Mouse (Mus musculus) macrophage (primary cell): ENCODE results near the gene Josd2. TPM values are rescaled to one million over a fixed set of nuclear protein-coding genes. Genes with fewer than 3 reads are reported as not detected.

Experiments
- H3K27ac ChIP-seq: fragments of 350-480 bp; formaldehyde crosslinking; 2 replicates; pipeline ENCODE4 v1.9.0; 2021
- H3K36me3 ChIP-seq: fragments of 350-480 bp; formaldehyde crosslinking; 2 replicates; pipeline ENCODE4 v1.9.0; 2021; ENCODE audit errors: inconsistent target
- H3K4me3 ChIP-seq: fragments of 350-480 bp; formaldehyde crosslinking; 2 replicates; pipeline ENCODE4 v1.9.0; 2021; ENCODE audit errors: inconsistent target
- H3K79me2 ChIP-seq: fragments of 350-480 bp; formaldehyde crosslinking; 2 replicates; pipeline ENCODE4 v1.9.0; 2021; ENCODE audit errors: inconsistent target
- whole genome bisulfite sequencing: methylation state at CpG from one replicate; pipeline ENCODE4 v1.1.7; 2026; ENCODE audit warnings: inconsistent platforms; ENCODE audit not compliant: missing documents; 5-methylcytosine and 5-hydroxymethylcytosine counted together
- polyA plus RNA-seq: library from polyadenylated mRNA; stranded (reverse); fragments of 250-400 nt; gene quantifications from 3 replicates; pipeline ENCODE4 v1.2.4, GENCODE M21; 2018; ENCODE audit warnings: inconsistent platforms

Gene Josd2
- polyA plus RNA-seq, 1 experiment from 2014 or later: 12.5 TPM

DNA sequence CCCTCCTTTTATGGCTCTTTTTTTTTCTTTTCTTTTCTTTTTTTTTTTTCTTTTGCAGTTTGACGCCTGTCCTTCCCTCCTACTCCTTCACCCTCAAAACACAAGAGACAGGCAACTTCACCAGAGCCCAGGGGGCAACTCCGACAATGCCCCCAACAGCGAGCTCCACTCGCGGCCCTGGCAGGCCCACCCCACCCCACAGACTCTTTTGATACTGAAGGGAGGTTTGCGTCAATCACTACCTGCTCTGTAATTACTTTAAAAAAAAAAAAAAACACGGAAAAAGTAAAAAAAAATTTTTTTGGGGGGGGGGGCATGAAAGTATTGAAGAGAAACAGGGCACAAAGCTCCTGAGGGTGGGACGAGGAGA is 4.7 kb upstream of the Josd2 start:
- H3K36me3 ChIP-seq: no peaks in the 10 kb centered on the region
- 19% methylated on average over 7 of the region's 8 CpGs for WGBS
- no peaks in the 10 kb centered on the region for H3K79me2 ChIP-seq
- no peak overlapping the region for H3K4me3 ChIP-seq
- no peak overlapping the region for H3K27ac ChIP-seq

DNA sequence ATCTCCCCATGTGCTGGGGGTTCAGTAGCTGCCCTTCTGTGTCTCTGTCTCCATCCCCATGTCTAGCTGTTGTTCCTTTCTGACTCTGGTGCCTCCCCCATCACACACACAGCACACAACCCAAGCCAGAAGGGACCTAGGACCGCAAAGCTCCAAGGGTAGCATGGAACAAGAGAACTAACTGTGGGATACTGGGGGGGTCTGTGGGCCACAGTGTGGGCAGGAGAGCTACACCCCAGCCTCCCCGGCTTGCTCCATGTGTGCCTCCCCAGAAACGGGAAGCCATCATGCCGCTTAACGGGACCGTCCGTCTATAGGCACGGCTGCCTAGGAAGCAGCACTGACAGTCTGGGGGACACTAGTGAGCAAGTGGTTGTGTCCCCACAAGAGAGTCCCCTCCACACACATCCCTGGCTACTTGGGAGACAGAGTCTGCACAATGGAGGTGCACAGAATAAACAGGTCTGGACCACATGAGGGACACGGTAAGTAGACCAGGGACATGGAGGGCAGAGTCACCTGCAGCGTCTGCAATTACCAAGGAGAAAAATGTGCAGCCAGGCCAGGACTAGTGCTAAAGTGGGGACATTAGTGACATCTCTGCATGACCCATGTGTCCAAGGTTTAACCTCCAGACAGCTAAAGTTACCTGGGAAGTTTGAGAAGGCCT is 4.1 kb upstream of the Josd2 start:
- Histone ChIP-seq H3K27ac (no peak overlapping the region), H3K79me2 (no peaks in the 10 kb centered on the region), H3K36me3 (no peaks in the 10 kb centered on the region), H3K4me3 (no peak overlapping the region)
- 69% methylated on average over 9 of the region's 10 CpGs for WGBS

DNA sequence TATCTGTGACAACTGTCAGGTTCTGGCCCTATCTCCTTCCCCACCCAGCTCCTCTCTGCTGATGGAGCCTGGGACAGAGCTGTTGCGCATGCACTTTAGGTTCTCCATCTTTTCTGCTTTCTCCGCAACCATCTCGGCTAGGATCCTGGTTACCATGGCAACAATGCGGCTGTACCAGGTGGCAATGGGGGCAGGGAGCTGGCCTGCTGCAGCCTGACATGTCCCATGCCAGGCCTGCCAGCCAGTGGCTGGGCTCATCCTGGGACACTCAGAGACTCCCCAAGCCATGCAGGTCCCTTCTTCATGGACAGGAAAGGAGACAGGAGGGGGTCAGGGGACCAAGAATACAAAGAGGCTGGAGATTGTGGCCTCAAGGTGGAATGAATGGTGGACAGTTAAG is 3.3 kb upstream of the Josd2 start:
- 54% methylated on average over 4 of the region's 4 CpGs for WGBS
- Histone ChIP-seq H3K4me3 (no peak overlapping the region), H3K79me2 (no peaks in the 10 kb centered on the region), H3K27ac (no peak overlapping the region), H3K36me3 (no peaks in the 10 kb centered on the region)

- 84% methylated on average over 2 of the region's 2 CpGs for WGBS
- Histone ChIP-seq H3K4me3 (no peak within 1 kb of the TSS), H3K79me2 (no peaks in the 10 kb centered on the region), H3K27ac (no peak within 1 kb of the TSS), H3K36me3 (no peaks in the 10 kb centered on the region)
These were observed 2.7 kb upstream of the Josd2 start, which contains the start of gene Aspdh for GRCm38 (mm10) chr7:44465111-44465510. Gene Aspdh (plus strand): TSS chr7:44465391.

DNA sequence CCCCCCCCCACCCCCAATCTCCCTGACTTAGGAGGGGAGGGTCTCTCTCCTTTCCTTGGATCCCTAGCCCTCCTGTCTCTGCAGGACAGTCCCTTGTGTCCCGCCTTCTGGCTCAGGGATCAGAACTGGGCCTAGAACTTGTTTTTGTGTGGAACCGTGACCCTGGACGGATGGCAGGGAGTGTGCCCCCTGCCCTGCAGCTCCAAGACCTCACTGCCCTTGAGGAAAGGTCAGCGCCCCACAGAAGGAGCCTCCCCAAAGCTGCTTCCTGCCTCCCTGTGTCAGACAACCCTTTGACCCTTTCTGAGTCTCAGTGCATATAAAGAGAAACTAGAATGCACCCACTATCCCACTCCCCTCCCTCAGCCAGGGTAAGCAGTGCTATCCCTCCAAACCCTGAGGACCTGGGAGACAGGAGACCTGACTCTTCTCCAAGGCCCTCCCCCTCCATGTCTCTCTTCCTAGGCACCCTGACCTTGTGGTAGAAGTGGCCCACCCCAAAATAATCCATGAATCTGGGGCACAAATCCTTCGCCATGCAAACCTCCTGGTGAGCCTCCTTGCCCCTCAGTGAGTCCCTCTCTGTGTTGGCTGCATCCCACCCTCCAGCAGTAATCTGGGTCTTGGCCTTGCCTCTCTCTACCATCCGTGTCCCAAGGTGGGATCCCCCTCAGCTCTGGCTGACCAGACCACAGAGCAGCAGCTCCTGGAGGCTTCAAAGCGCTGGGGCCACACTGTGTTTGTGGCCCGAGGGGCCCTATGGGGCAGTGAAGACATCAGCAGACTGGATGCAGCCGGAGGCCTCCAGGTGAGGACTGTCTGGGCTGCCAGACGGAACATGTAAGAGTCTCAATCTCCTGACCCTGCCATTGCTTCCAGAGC is 1.5 kb upstream of the Josd2 start:
- Histone ChIP-seq H3K27ac (no peak overlapping the region), H3K79me2 (no peaks in the 10 kb centered on the region), H3K4me3 (no peak overlapping the region), H3K36me3 (no peaks in the 10 kb centered on the region)
- 95% methylated on average over 10 of the region's 10 CpGs for WGBS

- no peak overlapping the region for H3K27ac ChIP-seq
- H3K4me3 ChIP-seq: no peak overlapping the region
These were observed 880 bp upstream of the Josd2 start for GRCm38 (mm10) chr7:44466888-44467311.

GRCm38 (mm10) chr7:44468644-44469285 is 985 bp downstream of the Josd2 start:
- Histone ChIP-seq H3K4me3 (peak overlapping the region; percentile 77), H3K36me3 (no peaks in the 10 kb centered on the region), H3K27ac (peak overlapping the region; percentile 27; the same call in 1 of the 2 replicates), H3K79me2 (no peaks in the 10 kb centered on the region)
- 92% methylated on average over 15 of the region's 15 CpGs for WGBS

More at GRCm38 (mm10) chr7:44466888-44467311, 880 bp upstream of the Josd2 start:
- H3K79me2 ChIP-seq: no peaks in the 10 kb centered on the region
- no peaks in the 10 kb centered on the region for H3K36me3 ChIP-seq
- 92% methylated on average over 16 of the region's 16 CpGs for WGBS

DNA sequence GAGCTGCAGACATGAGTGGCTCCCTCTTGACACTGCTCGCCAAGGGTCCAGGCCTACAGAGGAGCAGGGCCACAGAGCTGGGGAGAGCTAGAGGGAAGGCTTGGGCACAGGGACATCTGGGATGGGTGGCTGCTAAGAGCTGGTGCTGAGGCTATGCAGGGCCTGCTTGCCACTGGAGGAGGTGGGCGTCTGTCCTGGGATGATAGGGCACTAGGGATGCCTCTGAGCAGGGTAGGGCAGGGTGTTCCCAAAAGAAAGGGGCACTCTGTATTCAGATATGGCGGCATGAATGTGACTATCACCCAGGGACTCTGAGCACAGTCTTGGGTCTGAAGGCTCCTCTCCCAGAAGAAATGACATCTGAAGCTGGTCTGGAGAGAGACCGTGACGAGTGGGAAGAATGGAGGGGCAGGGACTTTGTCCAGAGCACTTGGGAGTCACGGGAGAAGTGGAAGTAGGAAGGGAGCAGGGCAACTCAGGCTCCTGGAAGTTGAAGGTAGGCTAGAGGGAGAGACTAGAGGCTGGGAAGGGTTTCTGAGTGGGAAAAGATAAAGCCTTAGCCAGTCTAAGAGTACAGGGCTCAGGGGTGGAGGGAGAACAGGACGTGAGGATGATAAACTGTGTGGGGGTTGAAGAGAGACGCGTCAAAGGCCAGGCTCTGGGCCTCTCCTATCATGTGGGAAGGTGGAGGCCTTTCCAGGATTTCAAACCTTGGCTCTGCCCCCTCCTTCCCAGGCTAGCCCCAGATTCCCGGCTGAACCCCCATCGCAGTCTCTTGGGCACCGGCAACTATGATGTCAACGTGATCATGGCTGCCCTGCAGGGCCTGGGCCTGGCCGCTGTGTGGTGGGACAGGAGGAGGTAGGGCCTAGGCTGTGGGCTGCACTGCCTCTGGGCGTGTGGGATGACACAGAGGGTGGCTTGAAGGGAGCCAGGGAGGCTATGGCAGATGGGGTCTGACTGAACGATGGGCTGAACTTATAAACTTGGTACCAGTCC is 2.2 kb downstream of the Josd2 start:
- 95% methylated on average over 16 of the region's 16 CpGs for WGBS
- Histone ChIP-seq H3K4me3 (no peak overlapping the region), H3K79me2 (no peaks in the 10 kb centered on the region), H3K36me3 (no peaks in the 10 kb centered on the region), H3K27ac (no peak overlapping the region)

DNA sequence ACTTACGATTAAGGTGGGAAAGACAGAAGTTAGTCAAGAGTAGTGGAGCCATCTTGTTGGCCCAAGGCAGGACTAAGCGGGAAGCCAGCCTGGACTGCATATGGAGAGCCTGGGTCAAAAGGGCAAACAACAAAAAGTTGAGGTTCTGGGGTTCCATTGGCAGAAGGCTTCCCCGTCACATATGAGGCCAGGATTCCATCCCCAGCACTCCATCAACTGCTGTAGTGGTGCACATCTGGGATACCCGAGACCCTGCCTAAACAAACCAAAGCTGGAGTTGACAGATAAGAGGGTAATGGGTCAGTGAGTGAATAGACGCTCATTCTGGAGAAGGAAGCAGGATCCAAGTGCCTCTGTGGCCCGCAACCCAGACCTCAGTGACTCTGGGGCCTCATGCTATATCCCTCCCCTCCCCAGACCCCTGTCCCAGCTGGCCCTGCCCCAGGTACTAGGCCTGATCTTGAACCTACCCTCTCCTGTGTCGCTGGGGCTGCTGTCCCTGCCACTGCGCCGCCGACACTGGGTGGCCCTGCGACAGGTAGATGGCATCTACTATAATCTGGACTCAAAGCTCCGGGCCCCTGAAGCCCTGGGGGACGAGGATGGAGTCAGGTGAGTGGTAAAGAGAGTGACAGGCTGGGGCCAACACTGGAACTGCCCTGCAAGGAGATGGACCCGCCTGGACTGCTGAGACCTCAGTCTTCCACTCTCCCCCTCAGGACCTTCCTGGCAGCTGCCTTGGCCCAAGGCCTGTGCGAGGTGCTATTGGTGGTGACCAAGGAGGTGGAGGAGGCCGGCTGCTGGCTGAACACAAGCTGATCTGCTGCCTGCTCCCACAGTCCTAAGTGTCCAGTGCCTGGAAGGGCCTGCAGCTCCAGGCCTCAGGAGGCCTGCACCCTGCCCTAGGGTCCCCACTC is 3.2 kb downstream of the Josd2 start:
- Histone ChIP-seq H3K36me3 (no peaks in the 10 kb centered on the region), H3K27ac (no peak overlapping the region), H3K4me3 (no peak overlapping the region), H3K79me2 (no peaks in the 10 kb centered on the region)
- WGBS: 94% methylated on average over 16 of the region's 16 CpGs

DNA sequence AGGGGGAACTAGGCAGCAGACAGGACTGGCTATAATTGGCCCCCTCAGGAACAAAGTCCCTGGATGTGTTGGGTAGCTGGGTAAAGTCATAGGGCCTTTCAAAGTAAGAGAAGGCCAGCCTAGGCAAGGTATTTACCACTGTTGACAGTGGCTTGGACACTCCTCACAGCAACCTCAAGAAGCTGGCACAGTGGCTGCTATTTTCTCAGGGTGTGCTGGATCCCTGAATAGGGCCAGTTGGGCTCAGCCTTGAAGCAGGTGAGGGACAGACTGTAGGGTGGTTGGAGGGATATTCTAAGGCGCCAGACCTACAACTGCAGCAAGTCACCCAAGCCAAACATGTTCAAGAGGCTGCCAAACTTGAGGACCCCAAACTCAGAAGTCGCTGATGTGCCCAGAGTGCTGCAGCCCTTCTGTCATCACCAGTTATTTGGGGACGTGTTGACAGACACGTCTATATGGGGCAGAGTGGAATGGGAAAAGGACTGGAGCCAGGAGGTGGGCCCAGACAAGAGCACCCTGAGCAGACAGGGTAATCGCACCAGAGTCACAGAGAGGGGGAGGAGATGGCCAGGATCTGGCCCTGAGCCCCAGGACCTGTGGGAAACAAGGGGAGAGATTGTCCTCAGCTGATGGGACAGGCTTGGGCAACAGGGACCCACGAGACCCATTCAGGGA is 4.2 kb downstream of the Josd2 start:
- H3K36me3 ChIP-seq: no peaks in the 10 kb centered on the region
- 55% methylated on average over 5 of the region's 6 CpGs for WGBS
- no peak overlapping the region for H3K27ac ChIP-seq
- no peak overlapping the region for H3K4me3 ChIP-seq
- H3K79me2 ChIP-seq: no peaks in the 10 kb centered on the region

DNA sequence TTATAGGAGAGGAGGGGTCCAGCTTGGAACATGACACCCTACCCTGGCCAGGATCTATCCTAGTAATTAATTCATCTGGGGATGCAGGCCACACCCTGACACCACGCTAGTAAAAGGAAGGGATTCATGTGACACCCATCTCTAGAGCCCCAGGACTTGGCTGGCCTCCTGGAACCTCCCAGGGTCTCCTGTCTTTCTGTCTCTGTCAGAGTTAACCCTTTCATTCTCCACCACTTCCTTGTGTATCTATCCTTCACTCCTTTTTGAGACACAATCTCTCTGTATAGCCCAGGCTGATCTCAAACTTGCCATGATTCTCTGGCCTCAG is 4.7 kb downstream of the Josd2 start:
- H3K4me3 ChIP-seq: no peak overlapping the region
- no peaks in the 10 kb centered on the region for H3K36me3 ChIP-seq
- no peaks in the 10 kb centered on the region for H3K79me2 ChIP-seq
- WGBS: 56% methylated on average over 1 of the region's 1 CpGs
- no peak overlapping the region for H3K27ac ChIP-seq

DNA sequence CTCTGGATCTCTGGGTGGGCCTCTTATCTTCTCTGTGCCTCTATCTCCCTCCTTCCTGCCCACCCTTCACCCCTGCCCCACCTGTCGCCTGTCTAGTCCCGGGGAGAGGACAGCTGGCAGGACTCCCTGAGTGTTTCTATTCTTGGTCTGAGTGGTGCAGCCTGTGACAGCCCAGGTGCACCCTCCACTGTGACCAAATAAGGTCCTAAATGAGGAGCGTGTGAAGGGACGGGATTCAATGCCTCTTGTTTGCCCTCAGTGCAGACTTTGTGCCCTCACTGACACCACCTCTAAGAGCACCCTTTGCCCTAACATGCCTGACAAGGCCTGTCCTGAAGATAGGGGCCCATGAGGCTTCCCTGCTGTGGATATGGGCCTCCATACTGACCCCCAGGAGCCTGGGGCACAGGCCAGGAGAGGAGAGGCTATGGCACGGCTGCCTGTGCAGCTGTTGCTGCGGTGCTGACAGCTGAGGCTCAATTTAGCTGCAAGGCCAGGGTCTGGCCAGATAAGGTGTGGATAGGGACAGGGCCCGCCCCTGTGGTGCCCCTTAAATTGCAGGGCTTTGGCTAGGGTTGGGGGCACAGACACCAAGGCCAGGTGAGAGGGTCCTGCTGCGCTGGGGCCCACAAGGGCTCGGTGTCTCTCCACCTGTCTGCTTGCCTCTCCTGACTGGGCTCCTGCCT is 5.3 kb downstream of the Josd2 start:
- Histone ChIP-seq H3K36me3 (no peaks in the 10 kb centered on the region), H3K79me2 (no peaks in the 10 kb centered on the region), H3K27ac (no peak overlapping the region), H3K4me3 (no peak overlapping the region)
- WGBS: 56% methylated on average over 8 of the region's 9 CpGs
